Mouse (Mus musculus): Measurements from ENCODE around the gene Socs7.

The Socs7 gene

GRCm38 (mm10) chr11:97389127-97389526, 26.8 kb downstream of the Socs7 start:
- DNase-seq (ENCODE audit: low spot score): no peak

- no peak for DNase-seq (ENCODE audit: low spot score)
These were observed 31.3 kb downstream of the Socs7 start for GRCm38 (mm10) chr11:97393658-97394057.

GRCm38 (mm10) chr11:97394146-97394545, 31.8 kb downstream of the Socs7 start:
- DNase-seq (ENCODE audit: low spot score): no peak

- no peak for DNase-seq (ENCODE audit: low spot score)
These were observed 36.2 kb downstream of the Socs7 start for GRCm38 (mm10) chr11:97398506-97398905.

GRCm38 (mm10) chr11:97399958-97400710, 37.8 kb downstream of the Socs7 start:
- peak; percentile 93 for DNase-seq (ENCODE audit: low spot score)

- peak; percentile 54 for DNase-seq (ENCODE audit: low spot score)
These were observed 38.7 kb downstream of the Socs7 start for GRCm38 (mm10) chr11:97401082-97401481.

- no peak for DNase-seq (ENCODE audit: low spot score)
These were observed 39.5 kb downstream of the Socs7 start for GRCm38 (mm10) chr11:97401686-97402435.

- no peak for DNase-seq (ENCODE audit: low spot score)
These were observed 40.4 kb downstream of the Socs7 start for GRCm38 (mm10) chr11:97402746-97403145.

- no peak for DNase-seq (ENCODE audit: low spot score)
These were observed 41.3 kb downstream of the Socs7 start for GRCm38 (mm10) chr11:97403614-97404183.

- DNase-seq (ENCODE audit: low spot score): peak; percentile 72
These were observed 41.9 kb downstream of the Socs7 start for GRCm38 (mm10) chr11:97404184-97404760.

GRCm38 (mm10) chr11:97404761-97405190, 42.4 kb downstream of the Socs7 start:
- peak; percentile 63 for DNase-seq (ENCODE audit: low spot score)

GRCm38 (mm10) chr11:97406094-97406951, 44.0 kb downstream of the Socs7 start:
- no peak for DNase-seq (ENCODE audit: low spot score)

- no peak for DNase-seq (ENCODE audit: low spot score)
These were observed 45.1 kb downstream of the Socs7 start for GRCm38 (mm10) chr11:97407456-97407855.

GRCm38 (mm10) chr11:97408171-97408570, 45.8 kb downstream of the Socs7 start:
- DNase-seq (ENCODE audit: low spot score): peak; percentile 92

GRCm38 (mm10) chr11:97410958-97411357, 48.6 kb downstream of the Socs7 start:
- no peak for DNase-seq (ENCODE audit: low spot score)

GRCm38 (mm10) chr11:97412117-97412516, 49.8 kb downstream of the Socs7 start:
- DNase-seq (ENCODE audit: low spot score): no peak

- DNase-seq (ENCODE audit: low spot score): no peak
These were observed 50.5 kb downstream of the Socs7 start for GRCm38 (mm10) chr11:97412808-97413347.

GRCm38 (mm10) chr11:97415330-97415711, 53.0 kb downstream of the Socs7 start, which contains the start of gene Arhgap23:
Gene Arhgap23, plus strand, starts transcription at chr11:97415533.
- DNase-seq (ENCODE audit: low spot score): peak; percentile 89

- no peak for DNase-seq (ENCODE audit: low spot score)
These were observed 53.6 kb downstream of the Socs7 start for GRCm38 (mm10) chr11:97415712-97416636.

- DNase-seq (ENCODE audit: low spot score): no peak
These were observed 54.3 kb downstream of the Socs7 start for GRCm38 (mm10) chr11:97416637-97417035.

Data from retina, embryonic 14.5 days (tissue).